Mouse (Mus musculus) ES-E14 (cell line): ENCODE measurements around the gene Krtap10-10. TPM values are rescaled to one million over a fixed set of nuclear protein-coding genes. Genes with fewer than 3 reads are reported as not detected.

Source experiments
- DNase-seq: peaks from one replicate; pipeline ENCODE4 v3.0.0-alpha.2; 2013; ENCODE audit warnings: low read depth, low spot score
- H3K27ac ChIP-seq: 2 replicates; pipeline ENCODE4 v1.5.1; 2012; ENCODE audit warnings: low read depth, mild to moderate bottlenecking, low read length, moderate library complexity, mixed read lengths; ENCODE audit not compliant: poor library complexity, insufficient read depth, severe bottlenecking
- H3K36me3 ChIP-seq: 2 replicates; pipeline ENCODE4 v1.6.1; 2012; ENCODE audit warnings: mild to moderate bottlenecking, low read length, moderate library complexity, mixed read lengths; ENCODE audit not compliant: control insufficient read depth, poor library complexity, insufficient read depth, severe bottlenecking
- H3K4me1 ChIP-seq, 2 experiments: fragments of 150-350 bp in 1 of 2; sonication (generic) in 1 of 2; 2 replicates each; pipeline ENCODE4 v1.6.1; 2012; ENCODE audit warnings: low read length in 2 of 2, mild to moderate bottlenecking in 1 of 2, mixed read lengths in 1 of 2; ENCODE audit not compliant: control insufficient read depth in 2 of 2, insufficient read depth in 2 of 2, poor library complexity in 1 of 2
- H3K4me3 ChIP-seq, 2 experiments: fragments of 150-350 bp in 1 of 2; sonication (generic) in 1 of 2; 2 replicates each; pipeline ENCODE4 v1.5.1; 2012; ENCODE audit warnings: low read length in 2 of 2, low read depth in 1 of 2, mild to moderate bottlenecking in 1 of 2, mixed read lengths in 1 of 2; ENCODE audit not compliant: insufficient read depth in 1 of 2, poor library complexity in 1 of 2, severe bottlenecking in 1 of 2
- H3K9ac ChIP-seq: 2 replicates; pipeline ENCODE4 v1.6.1; 2012; ENCODE audit warnings: low read depth, mild to moderate bottlenecking, low read length, mixed read lengths; ENCODE audit not compliant: poor library complexity, insufficient read depth, severe bottlenecking
- H3K9me3 ChIP-seq: fragments of 150-350 bp; sonication (generic); 2 replicates; pipeline ENCODE4 v1.6.1; 2012; ENCODE audit warnings: low read depth, mild to moderate bottlenecking, low read length; ENCODE audit not compliant: control insufficient read depth, insufficient read depth
- CHD2 ChIP-seq: IDR thresholded peaks from 2 replicates; pipeline ENCODE4 v1.6.1; 2014; ENCODE audit warnings: mild to moderate bottlenecking, low read depth, low read length, inconsistent platforms
- HCFC1 ChIP-seq: IDR thresholded peaks from 2 replicates; pipeline ENCODE4 v1.6.1; 2012; ENCODE audit warnings: low read length, inconsistent platforms, borderline replicate concordance; ENCODE audit not compliant: insufficient read depth
- MAFK ChIP-seq: IDR thresholded peaks from 2 replicates; pipeline ENCODE4 v1.6.1; 2014; ENCODE audit warnings: mild to moderate bottlenecking, low read depth, low read length, inconsistent platforms; ENCODE audit not compliant: insufficient read depth
- ZC3H11A ChIP-seq: IDR thresholded peaks from 2 replicates; pipeline ENCODE4 v1.6.1; 2012; ENCODE audit warnings: low read depth, mild to moderate bottlenecking, inconsistent platforms, low read length, borderline replicate concordance
- ZNF384 ChIP-seq: IDR thresholded peaks from 2 replicates; pipeline ENCODE4 v1.6.1; 2012; ENCODE audit warnings: low read depth, low read length, inconsistent platforms
- in situ Hi-C, 2 experiments: fragments of 600-800 bp; cut with MboI; formaldehyde crosslinking; loops; one replicate each; pipeline ENCODE4 v1.15.1; 2025; ENCODE audit warnings: low sequenced_read_pairs in 2 of 2, inconsistent platforms in 1 of 2; ENCODE audit not compliant: unreplicated experiment in 2 of 2
- total RNA-seq: library from RNA; depleted of rRNA; stranded (reverse); fragments of 300-350 nt; gene quantifications from 2 replicates; pipeline ENCODE4 v1.2.3, GENCODE M21; 2012; rRNA removed

Gene Krtap10-10
- total RNA-seq, 1 experiment = not detected

DNA sequence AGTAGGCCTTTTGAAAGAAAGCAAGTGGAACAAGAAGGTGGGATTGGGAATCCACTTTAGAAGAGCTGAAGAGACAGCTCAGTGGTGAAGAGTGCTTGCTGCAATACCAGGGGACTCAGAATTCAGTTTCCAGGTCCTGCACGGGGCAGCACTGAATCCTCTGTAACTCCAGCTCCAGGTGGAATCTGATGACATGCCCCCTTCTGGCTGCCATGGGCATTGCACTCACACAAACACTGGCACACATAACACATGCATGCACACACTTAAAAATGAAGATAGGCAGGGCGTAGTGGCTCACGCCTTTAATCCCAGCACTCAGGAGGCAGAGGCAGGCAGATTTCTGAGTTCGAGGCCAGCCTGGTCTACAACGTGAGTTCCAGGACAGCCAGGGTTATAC, 46.8 kb downstream of the Krtap10-10 start:
- Histone ChIP-seq H3K4me3 (no peak overlapping the region), H3K36me3 (no peaks in the 10 kb centered on the region), H3K9me3 (no peaks in the 10 kb centered on the region), H3K9ac (no peak overlapping the region), H3K4me1 (no peaks in the 10 kb centered on the region), H3K27ac (no peak overlapping the region)
- TF ChIP-seq ZNF384 (no peak), ZC3H11A (no peak), CHD2 (no peak), HCFC1 (no peak), MAFK (no peak)
- DNase-seq = peak; percentile 41
- in situ Hi-C loops = no loop called here

- no peak overlapping the region for H3K27ac ChIP-seq
- TF ChIP-seq ZC3H11A = no peak
- no peak for TF ChIP-seq HCFC1
- TF ChIP-seq MAFK = no peak
- TF ChIP-seq CHD2 = no peak
- no peak for TF ChIP-seq ZNF384
- in situ Hi-C loops = no loop called here
- no peak overlapping the region for H3K9ac ChIP-seq
- no peaks in the 10 kb centered on the region for H3K4me1 ChIP-seq
- no peak overlapping the region for H3K4me3 ChIP-seq
- no peaks in the 10 kb centered on the region for H3K9me3 ChIP-seq
- DNase-seq = no peak
- no peaks in the 10 kb centered on the region for H3K36me3 ChIP-seq
Observed at GRCm38 (mm10) chr10:77886007-77886747, 50.4 kb downstream of the Krtap10-10 start.

Other genes starting within 250 kb of the Krtap10-10 start
- 139 and 148 TPM in 2 replicates for gene Sumo3, start 229.8 kb upstream of the Krtap10-10 start, total RNA-seq
- gene Gm49325, start 229.8 kb upstream of the Krtap10-10 start, total RNA-seq = 1.7 and 5.4 TPM in 2 replicates
- 21.2 and 32.7 TPM in 2 replicates for gene Ube2g2, start 213.7 kb upstream of the Krtap10-10 start, total RNA-seq
- gene Tspear, start 149.4 kb upstream of the Krtap10-10 start, total RNA-seq = 0.49 and 0.90 TPM in 2 replicates
- not detected in 2 replicates for gene Gm19402, start 145.2 kb upstream of the Krtap10-10 start, total RNA-seq
- gene Gm9508, start 138.7 kb upstream of the Krtap10-10 start, total RNA-seq = not detected in 2 replicates
- not detected in 2 replicates for gene Gm10272, start 129.3 kb upstream of the Krtap10-10 start, total RNA-seq
- not detected in 2 replicates for gene Gm10024, start 124.5 kb upstream of the Krtap10-10 start, total RNA-seq
- gene Gm10142, start 120.1 kb upstream of the Krtap10-10 start, total RNA-seq = not detected in 2 replicates
- not detected in 2 replicates for gene Krtap12-1, start 115.3 kb upstream of the Krtap10-10 start, total RNA-seq
- gene Gm10100, start 109.5 kb upstream of the Krtap10-10 start, total RNA-seq = not detected in 2 replicates
- not detected in 2 replicates for gene Gm18596, start 93.3 kb upstream of the Krtap10-10 start, total RNA-seq
- gene Gm9736, start 84.6 kb upstream of the Krtap10-10 start, total RNA-seq = not detected in 2 replicates
- not detected in 2 replicates for gene Gm3233, start 76.3 kb upstream of the Krtap10-10 start, total RNA-seq
- gene Gm3238, start 64.6 kb upstream of the Krtap10-10 start, total RNA-seq = not detected in 2 replicates
- not detected in 2 replicates for gene Gm7138, start 59.0 kb upstream of the Krtap10-10 start, total RNA-seq
- gene Gm3250, start 53.4 kb upstream of the Krtap10-10 start, total RNA-seq = not detected in 2 replicates
- gene Gm7137, start 47.7 kb upstream of the Krtap10-10 start, total RNA-seq = not detected in 2 replicates
- not detected in 2 replicates for gene Gm9639, start 40.9 kb upstream of the Krtap10-10 start, total RNA-seq
- not detected in 2 replicates for gene Gm19668, start 36.8 kb upstream of the Krtap10-10 start, total RNA-seq
- not detected in 2 replicates for gene Gm9507, start 24.1 kb upstream of the Krtap10-10 start, total RNA-seq
- not detected in 2 replicates for gene Gm2696, start 21.3 kb upstream of the Krtap10-10 start, total RNA-seq
- not detected in 2 replicates for gene Krtap10-4, start 8.9 kb upstream of the Krtap10-10 start, total RNA-seq
- not detected in 2 replicates for gene Gm36176, start 10.9 kb downstream of the Krtap10-10 start, total RNA-seq
- gene Gm10318, start 16.9 kb downstream of the Krtap10-10 start, total RNA-seq = not detected in 2 replicates
- not detected in 2 replicates for gene Gm3285, start 26.0 kb downstream of the Krtap10-10 start, total RNA-seq
- 2.5 and 4.1 TPM in 2 replicates for gene Lrrc3, start 66.6 kb downstream of the Krtap10-10 start, total RNA-seq
- 0.54 and 0.63 TPM in 2 replicates for gene Trpm2, start 134.6 kb downstream of the Krtap10-10 start, total RNA-seq
- gene 1810043G02Rik, start 142.6 kb downstream of the Krtap10-10 start, total RNA-seq = 7.1 and 8.4 TPM in 2 replicates
- 138 and 230 TPM in 2 replicates for gene Pfkl, start 174.1 kb downstream of the Krtap10-10 start, total RNA-seq
- gene Dnmt3l, start 206.0 kb downstream of the Krtap10-10 start, total RNA-seq = 328 and 388 TPM in 2 replicates
- 68.3 and 88.3 TPM in 2 replicates for gene Aire, start 207.7 kb downstream of the Krtap10-10 start, total RNA-seq
- gene Icosl, start 233.4 kb downstream of the Krtap10-10 start, total RNA-seq = 30.5 and 31.7 TPM in 2 replicates